Mouse (Mus musculus) erythroblast, embryonic 14.5 days (primary cell): Measurements from ENCODE around the gene Mrps12.

ENCODE experiments used
- GATA1 ChIP-seq: IDR thresholded peaks from 2 replicates; pipeline ENCODE4 v1.6.1; 2012; ENCODE audit warnings: low read length, inconsistent platforms, mixed read lengths
- TAL1 ChIP-seq: IDR thresholded peaks from 3 replicates; pipeline ENCODE4 v1.6.1; 2012; ENCODE audit warnings: low read length, inconsistent platforms, mixed read lengths

DNA sequence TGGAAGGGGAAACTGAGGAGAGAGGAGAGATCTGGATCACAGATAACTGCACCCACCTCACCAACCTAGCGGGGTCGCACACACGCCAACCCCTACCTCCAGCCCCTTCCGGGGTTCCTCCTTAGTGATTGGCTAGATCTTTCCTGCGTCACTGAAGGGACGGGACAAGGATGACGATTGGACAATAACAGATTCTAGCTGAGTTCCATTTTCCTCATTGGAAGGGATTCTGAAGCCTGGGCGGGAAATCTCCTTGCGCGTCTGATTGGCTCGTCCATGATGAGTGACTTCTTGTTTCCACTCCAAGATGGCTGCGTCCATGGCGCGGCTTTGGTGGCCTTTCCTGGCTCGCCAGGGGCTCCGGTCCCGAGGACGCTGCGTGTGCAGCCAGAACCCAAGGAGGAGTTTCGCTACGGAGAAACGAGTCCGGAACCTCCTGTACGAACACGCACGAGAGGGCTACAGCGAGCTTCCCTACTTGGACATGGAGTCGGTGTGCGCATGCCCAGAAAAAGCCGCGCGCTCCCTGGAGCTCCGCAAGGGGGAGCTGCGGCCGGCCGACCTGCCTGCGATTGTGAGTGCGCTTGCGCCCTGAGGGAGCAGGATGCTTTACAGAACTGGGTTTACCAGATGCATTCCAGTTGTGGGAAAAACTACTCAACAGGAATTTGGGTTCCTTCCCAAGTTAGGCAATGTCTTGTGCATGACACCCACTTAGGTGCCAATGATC, at the start of gene Mrps12, which contains the start of gene Sars2:
- TF ChIP-seq TAL1, result no peak
- 0 out of 2 replicates have a peak, but pooled peaks have one; percentile 24 for TF ChIP-seq GATA1
